Mouse (Mus musculus): ENCODE data around the gene 4930564D02Rik.

Gene 4930564D02Rik

GRCm38 (mm10) chr3:105058627-105059513 lies 7.8 kb upstream of the 4930564D02Rik start:
- DNase-seq (ENCODE audit: low read depth, low spot score): peak; percentile 93

GRCm38 (mm10) chr3:105059911-105060310 lies 6.7 kb upstream of the 4930564D02Rik start:
- no peak for DNase-seq (ENCODE audit: low read depth, low spot score)

- no peak for DNase-seq (ENCODE audit: low read depth, low spot score)
Observed at GRCm38 (mm10) chr3:105060992-105061391, 5.7 kb upstream of the 4930564D02Rik start.

- DNase-seq (ENCODE audit: low read depth, low spot score): no peak
Observed at GRCm38 (mm10) chr3:105061496-105061895, 5.1 kb upstream of the 4930564D02Rik start.

GRCm38 (mm10) chr3:105061991-105062390 lies 4.7 kb upstream of the 4930564D02Rik start:
- DNase-seq (ENCODE audit: low read depth, low spot score): no peak

GRCm38 (mm10) chr3:105062676-105063075 lies 4.0 kb upstream of the 4930564D02Rik start:
- no peak for DNase-seq (ENCODE audit: low read depth, low spot score)

GRCm38 (mm10) chr3:105070553-105070952 lies 3.9 kb downstream of the 4930564D02Rik start:
- DNase-seq (ENCODE audit: low read depth, low spot score): no peak

GRCm38 (mm10) chr3:105071251-105071650 lies 4.6 kb downstream of the 4930564D02Rik start:
- DNase-seq (ENCODE audit: low read depth, low spot score): no peak

GRCm38 (mm10) chr3:105072536-105072935 lies 5.9 kb downstream of the 4930564D02Rik start:
- DNase-seq (ENCODE audit: low read depth, low spot score): no peak

GRCm38 (mm10) chr3:105075796-105076195 lies 9.2 kb downstream of the 4930564D02Rik start:
- DNase-seq (ENCODE audit: low read depth, low spot score): no peak

GRCm38 (mm10) chr3:105078231-105078826 lies 11.7 kb downstream of the 4930564D02Rik start:
- peak; percentile 79 for DNase-seq (ENCODE audit: low read depth, low spot score)

- no peak for DNase-seq (ENCODE audit: low read depth, low spot score)
Observed at GRCm38 (mm10) chr3:105087344-105087743, 20.7 kb downstream of the 4930564D02Rik start.

GRCm38 (mm10) chr3:105088638-105089037 lies 22.0 kb downstream of the 4930564D02Rik start:
- no peak for DNase-seq (ENCODE audit: low read depth, low spot score)

GRCm38 (mm10) chr3:105090147-105090546 lies 23.5 kb downstream of the 4930564D02Rik start:
- no peak for DNase-seq (ENCODE audit: low read depth, low spot score)

- DNase-seq (ENCODE audit: low read depth, low spot score): peak; percentile 79
Observed at GRCm38 (mm10) chr3:105090981-105091380, 24.3 kb downstream of the 4930564D02Rik start.

- DNase-seq (ENCODE audit: low read depth, low spot score): no peak
Observed at GRCm38 (mm10) chr3:105092721-105093505, 26.3 kb downstream of the 4930564D02Rik start.

- peak; percentile 15 for DNase-seq (ENCODE audit: low read depth, low spot score)
Observed at GRCm38 (mm10) chr3:105094448-105094847, 27.8 kb downstream of the 4930564D02Rik start.

- DNase-seq (ENCODE audit: low read depth, low spot score): no peak
Observed at GRCm38 (mm10) chr3:105095026-105095425, 28.4 kb downstream of the 4930564D02Rik start.

GRCm38 (mm10) chr3:105097581-105097980 lies 30.9 kb downstream of the 4930564D02Rik start:
- no peak for DNase-seq (ENCODE audit: low read depth, low spot score)

GRCm38 (mm10) chr3:105099526-105100269 lies 33.1 kb downstream of the 4930564D02Rik start:
- DNase-seq (ENCODE audit: low read depth, low spot score): no peak

GRCm38 (mm10) chr3:105100270-105100589 lies 33.6 kb downstream of the 4930564D02Rik start:
- no peak for DNase-seq (ENCODE audit: low read depth, low spot score)
